Mouse (Mus musculus) left cerebral cortex, adult 8-10 months (tissue): Measurements from ENCODE around the gene Snd1. TPM values are rescaled to one million over a fixed set of nuclear protein-coding genes. Genes with fewer than 3 reads are reported as not detected.

Experiments
- DNase-seq, 2 experiments: peaks; one replicate each; pipeline ENCODE4 v3.0.0; 2022; ENCODE audit warnings: low spot score in 2 of 2
- total RNA-seq, 4 experiments: library from RNA; stranded (reverse); gene quantifications; 2 replicates each; pipeline ENCODE4 v1.2.4; 2022

Snd1 gene
- total RNA-seq, 4 experiments from 2014 or later: 81.9 to 93.2 (median 88.8) TPM

GRCm38 (mm10) chr6:28832751-28833291 lies 357.9 kb downstream of the Snd1 start:
- peak in 1 of 2 experiments; percentile 37 for DNase-seq

GRCm38 (mm10) chr6:28833380-28833822 lies 358.5 kb downstream of the Snd1 start:
- DNase-seq: peak; percentile 66 to 76

- DNase-seq: no peak
Observed at GRCm38 (mm10) chr6:28834046-28834445, 359.1 kb downstream of the Snd1 start.

DNA sequence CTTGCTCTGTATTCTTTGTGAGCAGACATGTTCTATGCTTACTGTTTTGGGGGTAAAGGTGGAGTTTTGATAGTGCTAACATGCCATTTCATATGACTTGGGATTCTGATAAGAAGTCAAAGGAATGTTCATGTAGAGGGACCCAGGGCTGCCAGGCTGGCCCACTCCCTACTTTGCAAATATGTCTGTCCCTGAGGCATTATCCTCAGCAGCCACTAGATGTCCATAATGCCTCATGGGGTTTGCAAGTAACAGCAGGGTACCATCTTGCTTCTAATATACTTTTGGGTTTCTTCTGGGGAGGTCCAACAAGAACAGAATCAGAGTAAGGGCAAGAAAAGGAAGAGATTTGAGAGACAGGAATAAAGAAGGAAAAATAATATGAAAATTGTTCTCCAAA lies 361.7 kb downstream of the Snd1 start:
- DNase-seq: no peak

DNA sequence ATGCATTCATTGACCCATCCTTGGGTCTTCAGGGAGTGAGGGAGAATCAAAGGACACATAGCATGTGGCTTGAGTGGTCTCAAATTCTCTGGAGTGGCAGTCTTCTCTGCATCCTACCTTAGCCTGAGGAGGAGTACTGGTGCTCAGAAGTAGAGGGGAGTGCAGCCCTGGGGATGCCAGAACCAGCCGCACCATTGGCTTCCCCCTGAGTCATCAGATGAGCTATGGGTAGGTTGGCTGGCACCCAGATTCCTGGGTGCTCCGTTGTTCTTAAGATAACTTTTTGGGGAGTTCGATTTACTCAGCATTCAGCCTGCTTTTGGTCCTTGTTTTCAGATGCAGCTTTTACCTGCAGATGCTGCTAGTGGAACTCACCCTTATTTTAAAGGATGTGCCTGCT lies 366.6 kb downstream of the Snd1 start:
- no peak for DNase-seq

GRCm38 (mm10) chr6:28842375-28843276 lies 367.7 kb downstream of the Snd1 start:
- peak in 1 of 2 experiments; percentile 82 for DNase-seq

GRCm38 (mm10) chr6:28845610-28846009 lies 370.7 kb downstream of the Snd1 start:
- no peak for DNase-seq

DNA sequence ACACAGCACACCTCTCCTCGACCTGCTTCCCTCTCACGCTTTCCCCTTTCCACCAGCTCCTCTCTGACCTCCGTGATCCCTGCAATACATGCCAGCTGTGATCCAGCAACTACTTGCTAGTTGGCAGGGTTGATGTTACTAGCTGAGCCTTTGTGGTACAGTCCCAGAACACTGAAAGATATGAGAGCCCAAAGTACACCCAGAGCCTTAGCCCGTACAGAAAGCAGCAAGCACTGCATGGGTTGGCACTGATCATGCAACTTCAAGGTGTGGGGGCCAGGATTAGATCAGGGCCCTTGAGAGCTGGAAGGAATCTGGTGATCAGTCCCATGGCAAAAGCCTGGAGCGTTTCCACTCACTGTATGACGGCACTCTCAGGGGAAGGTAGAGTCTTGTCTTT lies 372.7 kb downstream of the Snd1 start:
- DNase-seq: no peak

- DNase-seq: no peak
Observed at GRCm38 (mm10) chr6:28848285-28848794, 373.4 kb downstream of the Snd1 start.

DNA sequence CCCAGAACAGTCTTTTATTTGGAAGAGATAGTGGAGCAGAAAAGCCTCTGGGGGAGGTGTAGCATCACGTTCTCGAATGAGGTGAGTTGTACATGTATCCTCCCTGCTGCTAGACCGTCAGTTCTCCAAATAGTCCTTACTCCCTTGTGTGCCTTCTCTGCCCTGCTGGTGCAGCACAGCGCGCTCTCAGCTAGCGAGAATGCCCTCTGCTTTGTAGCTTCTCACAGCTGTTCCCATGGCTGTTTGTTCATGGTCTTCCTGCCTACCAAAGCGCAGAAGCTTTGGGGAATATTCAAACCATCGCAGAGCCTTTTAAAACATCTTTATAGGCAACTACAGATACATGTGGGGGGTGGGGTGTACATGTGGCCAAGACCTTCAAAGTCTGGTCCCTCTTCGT lies 374.0 kb downstream of the Snd1 start:
- DNase-seq: no peak

- DNase-seq: no peak
Observed at GRCm38 (mm10) chr6:28849317-28849716, 374.4 kb downstream of the Snd1 start.

DNA sequence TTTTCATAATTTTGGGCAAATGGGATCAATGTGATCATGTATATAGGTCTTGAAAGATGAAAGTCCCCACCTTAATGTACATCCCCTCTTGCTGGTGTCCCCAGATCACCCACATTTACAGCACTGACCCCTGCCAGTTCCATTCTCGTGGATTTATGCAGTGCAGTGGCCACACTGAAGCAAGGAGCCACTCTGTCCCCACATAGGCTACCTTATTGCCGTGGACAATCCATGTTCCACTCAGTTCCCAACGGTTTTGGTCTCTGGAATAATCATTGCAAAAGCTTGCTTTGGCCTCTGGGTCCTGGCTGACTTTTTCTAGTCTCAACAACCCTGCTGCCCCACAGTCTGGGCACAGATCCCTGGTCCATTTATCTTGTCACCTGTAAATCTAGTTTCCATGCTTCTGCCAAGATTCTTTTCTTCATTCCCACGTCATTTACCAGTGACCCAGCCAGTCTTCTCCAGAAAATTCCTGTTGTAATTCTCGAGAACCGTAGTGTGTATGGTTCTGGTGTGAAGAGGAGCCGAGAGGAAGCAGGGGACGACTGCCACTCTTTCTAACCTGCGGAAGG lies 375.5 kb downstream of the Snd1 start:
- no peak for DNase-seq

- DNase-seq: no peak
Observed at GRCm38 (mm10) chr6:28852342-28852741, 377.4 kb downstream of the Snd1 start.

GRCm38 (mm10) chr6:28853164-28853563 lies 378.2 kb downstream of the Snd1 start:
- DNase-seq: no peak

DNA sequence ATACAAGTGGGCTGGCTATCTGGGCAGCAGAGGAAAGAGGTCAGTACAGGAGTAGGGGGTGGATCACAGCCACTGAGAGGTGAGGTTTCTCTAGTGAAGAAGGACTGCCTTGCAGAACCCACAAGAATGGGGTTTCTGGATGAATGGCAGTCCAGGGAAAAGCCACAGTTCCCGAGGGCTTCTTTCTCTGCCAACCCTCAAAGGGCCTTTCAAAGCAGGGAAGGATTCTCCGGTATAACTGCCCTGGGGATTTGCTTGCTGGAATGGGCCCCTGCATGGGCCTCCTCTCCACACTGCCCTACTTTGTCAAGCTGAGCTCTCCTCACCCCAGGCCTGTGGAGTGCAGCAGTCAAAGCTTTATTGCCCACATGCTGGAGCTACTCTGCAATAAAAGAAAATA lies 378.7 kb downstream of the Snd1 start:
- DNase-seq: no peak

GRCm38 (mm10) chr6:28854598-28854997 lies 379.7 kb downstream of the Snd1 start:
- no peak for DNase-seq

- DNase-seq: no peak
Observed at GRCm38 (mm10) chr6:28855442-28855841, 380.5 kb downstream of the Snd1 start.

- DNase-seq: no peak
Observed at GRCm38 (mm10) chr6:28856789-28857188, 381.9 kb downstream of the Snd1 start.

GRCm38 (mm10) chr6:28857198-28858180 lies 382.6 kb downstream of the Snd1 start:
- no peak for DNase-seq

GRCm38 (mm10) chr6:28859094-28859493 lies 384.2 kb downstream of the Snd1 start:
- no peak for DNase-seq

DNA sequence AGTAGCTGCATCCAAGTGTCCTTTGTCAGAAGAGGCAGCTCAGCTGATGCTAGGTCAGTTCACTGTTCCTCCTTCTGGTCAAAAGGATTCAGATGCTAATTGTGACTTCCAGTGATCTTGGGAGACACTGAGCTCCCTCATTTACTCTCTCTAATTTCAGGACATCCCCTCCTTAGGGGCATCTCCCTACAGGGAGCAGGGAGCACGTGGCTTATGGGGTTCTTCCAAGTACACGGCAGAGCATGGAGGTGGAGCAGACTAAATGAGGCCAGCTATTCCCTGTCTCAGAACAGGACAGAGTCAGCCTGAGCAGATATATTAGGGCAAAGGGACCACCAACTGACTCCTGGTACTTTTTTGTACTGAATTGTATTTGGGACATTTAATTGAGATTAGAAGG lies 385.5 kb downstream of the Snd1 start:
- no peak for DNase-seq
